Mouse (Mus musculus) bone marrow macrophage, adult 2 months (primary cell): Measurements from ENCODE around the gene Dupd1.

Source experiments
- CTCF ChIP-seq: IDR thresholded peaks from 2 replicates; pipeline ENCODE4 v1.5.1; 2012; ENCODE audit warnings: low read depth, mild to moderate bottlenecking, low read length, moderate library complexity
- POLR2A ChIP-seq: IDR thresholded peaks from 2 replicates; pipeline ENCODE4 v1.6.1; 2012; ENCODE audit warnings: mild to moderate bottlenecking, low read depth, low read length, borderline replicate concordance

DNA sequence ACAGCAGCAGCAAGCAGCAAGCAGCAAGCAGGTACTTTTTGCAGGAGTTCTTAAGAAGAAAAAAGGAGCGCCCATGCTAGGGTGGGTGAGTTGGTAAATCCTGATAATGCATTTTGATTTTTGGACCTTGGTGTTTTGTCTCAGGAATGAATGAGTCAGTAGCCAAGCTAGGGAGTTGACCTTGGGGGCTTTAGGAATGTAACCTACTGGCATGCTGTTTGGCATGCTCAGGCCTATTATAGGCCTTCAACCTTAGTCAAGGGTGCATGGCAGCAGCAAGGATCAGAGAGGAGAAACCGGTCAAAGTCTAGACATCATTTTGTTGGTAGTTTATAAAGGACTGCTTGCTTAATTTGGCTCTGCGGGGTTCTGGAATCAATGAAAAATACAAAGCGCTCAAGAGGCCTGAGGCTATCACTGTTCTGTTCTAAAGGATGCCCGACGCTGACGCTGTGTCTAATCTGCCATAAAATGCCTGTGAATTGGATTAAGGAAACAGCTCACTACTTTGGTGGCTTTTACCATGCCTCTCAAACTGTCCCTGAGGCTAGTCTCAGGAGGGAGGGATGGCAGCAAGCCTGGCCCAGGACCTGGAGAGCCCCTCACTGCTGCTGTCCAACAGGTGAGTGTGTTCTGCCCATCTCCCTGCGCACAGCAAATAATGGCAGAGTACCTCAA lies 7.8 kb upstream of the Dupd1 start:
- TF ChIP-seq POLR2A: no peak
- no peak for TF ChIP-seq CTCF
